Mouse (Mus musculus) T-helper 17 cell (primary cell): Measurements from ENCODE around the gene Etfrf1.

Experiments used
- in situ Hi-C, 2 experiments: fragments of 300-600 bp; cut with MboI, MseI; formaldehyde crosslinking; loops; 1 replicate in 1 of 2; 2 replicates in 1 of 2; pipeline ENCODE4 v1.15.1; 2025; ENCODE audit warnings: high pct_unique_total_duplicates in 2 of 2

Gene Etfrf1

GRCm38 (mm10) chr6:145210816-145211338, at the start of gene Etfrf1, which contains the start of gene Casc1:
Etfrf1 (plus strand) TSS chr6:145211134.
Casc1 (minus strand) TSS chr6:145211005.
- in situ Hi-C loops: no loop called here

DNA sequence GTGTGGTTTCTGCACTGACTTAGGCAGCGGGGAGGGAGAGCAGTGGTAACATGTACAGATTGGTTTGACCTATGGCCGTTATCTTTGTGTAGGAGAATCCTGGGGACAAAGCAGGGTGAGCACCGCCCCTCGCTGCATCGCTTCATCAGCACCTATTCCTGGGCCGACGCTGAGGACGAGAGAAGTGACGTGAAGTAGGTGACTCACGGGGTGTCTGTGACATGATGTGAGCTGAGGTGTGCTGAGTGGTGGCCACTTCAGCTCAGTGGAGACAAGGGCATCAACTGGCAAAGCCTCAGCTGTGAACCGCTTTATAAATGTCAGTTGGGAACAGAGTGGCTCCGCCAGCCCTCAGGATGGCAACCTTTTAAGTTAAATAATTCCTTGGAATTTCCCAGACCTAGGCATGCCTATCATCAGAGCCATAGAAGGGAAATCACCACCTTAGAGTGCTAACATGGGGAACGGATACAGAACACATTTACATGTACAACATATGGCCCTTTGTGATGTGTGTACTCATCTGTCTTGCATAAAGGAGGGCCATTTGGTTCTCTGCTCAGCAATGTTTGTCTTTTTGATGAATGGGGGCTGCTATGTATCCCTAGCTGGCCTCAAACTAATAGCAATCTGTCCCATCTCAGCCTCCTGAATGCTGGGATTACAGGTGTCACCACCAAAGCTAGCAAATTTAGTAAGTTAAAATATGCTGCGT, 38.9 kb upstream of the Etfrf1 start:
- in situ Hi-C loops: no loop called here

DNA sequence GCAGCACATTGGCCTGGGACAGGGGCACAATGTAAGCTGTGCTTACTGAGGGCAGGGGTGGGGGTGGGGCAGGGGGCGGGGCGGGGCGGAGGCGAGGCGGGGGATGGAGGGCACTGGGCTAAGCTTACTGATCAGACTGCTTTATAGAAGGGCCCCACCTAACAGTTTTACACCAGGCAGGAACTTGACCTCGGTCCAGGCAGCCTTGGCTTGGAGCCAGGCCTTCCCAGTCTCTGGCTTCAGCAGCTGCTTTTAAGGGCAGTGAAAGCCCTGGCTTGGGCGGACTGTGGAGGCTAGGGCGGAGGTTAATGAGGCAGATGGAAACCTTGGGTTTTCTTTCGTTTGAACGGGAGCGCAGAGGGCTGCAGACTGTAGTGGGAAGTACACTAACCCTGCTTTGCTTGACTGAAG, 37.1 kb upstream of the Etfrf1 start:
- in situ Hi-C loops: no loop called here

- in situ Hi-C loops: no loop called here
Observed at GRCm38 (mm10) chr6:145175571-145175981, 35.4 kb upstream of the Etfrf1 start.

GRCm38 (mm10) chr6:145176474-145176873, 34.5 kb upstream of the Etfrf1 start:
- in situ Hi-C loops: no loop called here

DNA sequence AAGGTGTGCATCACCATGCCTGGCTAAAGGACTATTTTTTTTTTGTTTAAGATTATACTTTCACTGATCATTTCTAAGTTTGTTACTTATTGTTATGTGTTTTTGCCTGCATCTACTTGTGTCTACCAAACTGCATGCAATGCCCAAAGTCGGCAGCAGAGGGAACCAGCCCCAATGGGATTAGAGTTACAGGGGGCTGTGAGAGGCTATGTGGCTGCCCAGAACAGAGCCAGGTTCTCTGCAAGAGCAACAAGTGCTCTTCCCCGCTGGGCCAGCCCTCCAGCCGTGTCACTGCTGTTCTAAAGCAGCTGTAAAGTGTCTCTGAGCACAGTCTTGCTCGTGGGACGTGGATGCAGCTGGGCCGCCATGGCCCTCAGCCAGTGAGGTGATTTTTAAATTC, 31.3 kb upstream of the Etfrf1 start:
- in situ Hi-C loops: loop anchor here in 1 of 2 experiments (5.0 kb wide), 1 partner anchor 32 kb away; no protein-coding TSS in a partner anchor

DNA sequence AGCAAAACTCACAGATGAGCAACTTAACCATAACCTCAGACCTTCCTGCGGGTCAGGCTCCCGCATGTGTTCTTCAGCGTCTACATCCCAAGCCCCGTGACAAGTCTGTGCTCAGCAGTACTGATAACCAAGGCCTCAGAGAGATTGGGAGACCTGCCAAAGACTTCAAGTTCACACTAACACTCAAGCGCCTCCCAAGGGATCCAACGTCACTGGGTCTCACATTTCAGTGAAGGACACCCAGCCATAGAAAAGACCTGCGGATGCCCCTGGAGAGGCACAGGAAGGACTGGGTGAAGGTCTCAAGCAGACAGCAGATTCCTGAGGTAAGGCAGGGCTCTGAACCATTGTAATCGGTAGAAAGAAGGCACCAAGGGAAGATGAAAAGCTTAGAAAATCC, 28.9 kb upstream of the Etfrf1 start:
- in situ Hi-C loops: loop anchor here in 1 of 2 experiments (5.0 kb wide), 1 partner anchor 35 kb away; no protein-coding TSS in a partner anchor

- in situ Hi-C loops: loop anchor here (5.0 kb wide), 1 partner anchor 94 kb away; no protein-coding TSS in a partner anchor
Observed at GRCm38 (mm10) chr6:145186096-145186495, 24.8 kb upstream of the Etfrf1 start.

- in situ Hi-C loops: loop anchor here (5.0 kb wide), 1 partner anchor 95 kb away; no protein-coding TSS in a partner anchor
Observed at GRCm38 (mm10) chr6:145187093-145188088, 23.5 kb upstream of the Etfrf1 start.

DNA sequence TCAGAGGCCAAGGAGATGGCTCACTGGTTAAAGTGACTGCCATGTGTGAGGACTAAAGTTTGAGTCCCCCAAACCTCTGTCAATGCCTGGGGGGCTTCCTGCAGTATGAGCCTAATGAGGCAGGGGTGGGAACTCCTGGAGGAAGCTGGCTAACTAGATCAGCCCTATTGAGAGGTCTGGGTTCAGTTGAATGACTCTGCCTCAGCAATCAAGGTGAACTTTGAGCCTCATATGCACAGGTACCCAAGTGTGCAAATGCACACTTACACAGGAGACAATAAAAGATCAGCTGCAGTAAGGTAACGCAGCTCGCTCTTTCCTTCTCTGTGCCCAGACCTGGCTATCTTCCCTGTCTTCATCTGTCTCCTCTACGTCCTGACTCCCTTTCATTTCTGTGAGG, 17.9 kb upstream of the Etfrf1 start:
- in situ Hi-C loops: no loop called here

GRCm38 (mm10) chr6:145193446-145193845, 17.5 kb upstream of the Etfrf1 start:
- in situ Hi-C loops: no loop called here

- in situ Hi-C loops: loop anchor here in 1 of 2 experiments (5.0 kb wide), 1 partner anchor 149 kb away; no protein-coding TSS in a partner anchor
Observed at GRCm38 (mm10) chr6:145197949-145198686, 12.8 kb upstream of the Etfrf1 start.

- in situ Hi-C loops: no loop called here
Observed at GRCm38 (mm10) chr6:145202432-145203125, 8.4 kb upstream of the Etfrf1 start.

DNA sequence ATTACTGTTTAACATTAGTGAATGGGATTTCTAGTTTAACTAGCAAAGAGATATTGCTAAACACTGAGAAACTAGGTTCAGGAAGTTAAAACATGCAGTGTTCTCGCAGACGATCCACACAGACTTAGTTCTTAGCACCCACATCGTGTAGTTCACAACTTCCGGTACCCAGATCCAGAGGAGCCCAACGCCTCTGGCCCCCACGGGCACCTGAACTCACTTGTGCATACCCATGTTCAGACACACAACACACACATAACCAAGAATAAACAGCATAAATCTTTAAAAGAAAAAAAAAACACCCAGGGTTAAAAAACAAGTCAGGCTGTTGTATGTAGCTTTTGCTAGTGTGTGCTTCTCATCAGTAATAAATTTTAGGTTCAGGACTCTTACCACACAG, 6.5 kb upstream of the Etfrf1 start:
- in situ Hi-C loops: no loop called here

GRCm38 (mm10) chr6:145205142-145205541, 5.8 kb upstream of the Etfrf1 start:
- in situ Hi-C loops: no loop called here

DNA sequence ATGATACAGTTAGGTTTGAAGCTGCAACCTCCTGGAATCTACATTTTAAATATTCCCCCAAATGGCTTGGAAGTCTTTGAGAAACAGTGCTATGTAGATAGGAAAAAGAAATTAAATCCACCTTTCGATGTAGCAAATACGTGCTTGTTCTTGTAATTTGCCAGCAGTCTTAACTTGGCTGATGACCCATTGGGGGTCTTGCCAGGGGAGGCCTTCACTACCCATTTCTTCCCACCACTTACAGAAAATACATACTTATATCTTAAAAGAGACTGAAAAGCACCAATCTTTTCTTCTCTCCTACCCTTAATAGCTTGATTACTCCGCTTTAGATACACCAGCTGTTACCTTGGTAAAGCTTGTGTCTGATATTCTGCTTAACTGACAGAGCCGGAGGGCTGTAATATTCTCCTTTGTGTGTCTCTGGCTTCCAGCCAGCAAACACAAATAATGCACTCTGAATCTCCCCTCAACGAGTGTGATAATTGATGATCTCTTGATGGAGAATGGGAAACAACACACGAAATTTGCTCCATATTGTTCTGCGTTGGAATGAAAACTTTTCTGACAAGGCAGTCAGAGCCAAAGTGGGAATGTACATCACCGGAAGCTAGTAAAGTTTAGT, 766 bp upstream of the Etfrf1 start:
- in situ Hi-C loops: no loop called here

DNA sequence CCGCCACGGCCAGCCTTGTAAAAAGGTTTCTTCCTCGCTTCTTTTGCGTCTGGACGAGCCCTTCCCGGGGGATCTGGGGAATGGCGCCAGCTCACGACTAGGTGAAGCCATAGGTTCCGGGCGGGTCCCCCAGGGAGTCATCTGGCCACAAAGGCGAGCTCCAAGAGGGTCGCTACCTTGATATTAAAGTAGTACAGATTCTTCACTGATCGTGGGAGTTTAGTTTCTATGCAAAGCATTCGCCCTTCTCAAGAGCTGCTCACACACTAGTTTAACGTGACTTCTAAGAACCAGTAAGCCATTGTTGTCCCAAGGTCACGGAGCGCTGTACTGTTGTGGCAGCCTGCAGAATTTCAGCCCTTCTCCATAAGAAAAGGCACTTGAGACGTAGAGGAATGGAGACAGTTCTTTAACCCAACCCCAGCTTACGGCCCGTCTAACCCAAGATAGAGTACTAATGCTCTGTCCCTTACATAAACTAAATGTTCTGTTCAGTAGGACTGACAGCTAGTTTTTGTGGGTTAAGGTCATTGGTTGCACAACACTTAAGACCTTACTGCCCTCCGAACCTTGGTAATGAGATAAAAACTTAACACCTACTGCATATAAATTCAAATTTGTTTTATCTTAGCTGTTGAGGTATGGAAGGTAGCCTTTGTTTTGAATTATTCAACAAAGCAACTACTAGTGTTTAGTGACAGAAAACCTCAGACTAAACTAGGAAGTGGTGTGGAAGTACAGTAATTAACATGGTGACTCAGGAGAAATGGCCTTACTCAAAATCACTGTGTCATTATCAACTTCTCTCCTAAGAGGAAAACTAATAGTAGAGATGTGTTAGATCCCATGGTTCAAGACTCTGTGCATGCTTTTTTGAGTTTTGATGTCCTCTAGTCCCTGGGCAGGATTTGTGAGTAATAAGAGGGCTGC, 707 bp downstream of the Etfrf1 start:
- in situ Hi-C loops: no loop called here

DNA sequence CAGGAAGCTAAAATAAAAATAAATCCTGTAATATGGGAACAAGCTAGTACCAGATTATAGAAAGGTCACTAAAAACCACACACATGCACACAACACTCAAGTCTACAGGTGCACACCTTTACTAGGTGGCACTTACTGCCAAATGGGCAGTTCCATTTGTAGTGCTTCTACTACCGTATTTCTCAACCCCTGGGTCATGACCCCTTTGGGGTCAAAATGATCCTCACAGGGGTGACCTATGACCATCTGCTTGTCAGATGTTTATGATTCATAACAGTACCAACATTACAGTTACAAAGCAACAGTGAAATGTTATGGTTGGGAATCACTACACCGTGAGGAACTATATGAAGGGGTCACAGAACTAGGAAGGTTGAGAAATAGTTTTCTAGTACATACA, 3.0 kb downstream of the Etfrf1 start:
- in situ Hi-C loops: no loop called here

DNA sequence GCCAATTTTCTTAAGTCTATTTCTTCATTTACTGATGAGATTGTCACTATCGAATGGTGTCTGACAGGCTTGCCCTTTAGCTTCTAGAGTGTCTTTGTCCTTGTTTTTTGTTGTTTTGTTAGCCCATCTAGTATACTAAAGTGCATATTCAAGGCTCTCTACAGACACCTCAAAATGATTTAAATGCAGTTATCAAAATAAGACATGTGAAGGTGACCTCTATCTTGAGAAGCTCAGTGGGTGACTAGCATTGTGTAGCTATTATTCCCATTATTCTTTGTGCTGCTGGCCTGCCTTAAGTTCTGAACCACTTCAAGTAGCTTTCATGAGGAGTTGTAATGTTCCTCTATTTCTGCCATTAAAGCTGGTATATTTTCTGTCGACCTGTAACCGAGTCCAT, 4.9 kb downstream of the Etfrf1 start:
- in situ Hi-C loops: no loop called here
